Mouse (Mus musculus) MEL (cell line): Measurements from ENCODE around the gene Edf1. TPM values are rescaled to one million over a fixed set of nuclear protein-coding genes. Genes with fewer than 3 reads are reported as not detected.

ENCODE experiments used
- DNase-seq: peaks from one replicate; pipeline ENCODE4 v3.0.0; 2011; ENCODE audit warnings: low read depth, low spot score
- H3K27ac ChIP-seq: 2 replicates; pipeline ENCODE4 v1.5.1; 2012; ENCODE audit warnings: low read depth, mild to moderate bottlenecking, control low read depth, low read length, moderate library complexity; ENCODE audit not compliant: control insufficient read depth
- H3K27me3 ChIP-seq, 2 experiments: fragments of 150-350 bp in 1 of 2; sonication (generic) in 1 of 2; 2 replicates each; pipeline ENCODE4 v1.6.1; 2012; ENCODE audit warnings: low read length in 2 of 2, mild to moderate bottlenecking in 2 of 2, improper control_type of control experiment in 1 of 2, moderate library complexity in 1 of 2; ENCODE audit not compliant: insufficient read depth in 2 of 2, control insufficient read depth in 1 of 2
- H3K36me3 ChIP-seq, 2 experiments: 2 replicates each; pipeline ENCODE4 v1.6.1; 2012 to 2014; ENCODE audit warnings: low read length in 2 of 2, improper control_type of control experiment in 1 of 2, inconsistent platforms in 1 of 2, mild to moderate bottlenecking in 1 of 2; ENCODE audit not compliant: insufficient read depth in 2 of 2, control insufficient read depth in 1 of 2
- H3K4me1 ChIP-seq, 2 experiments: fragments of 150-350 bp in 1 of 2; sonication (generic) in 1 of 2; 2 replicates each; pipeline ENCODE4 v1.6.1; 2012; ENCODE audit warnings: low read length in 2 of 2, improper control_type of control experiment in 1 of 2, mild to moderate bottlenecking in 1 of 2; ENCODE audit not compliant: insufficient read depth in 2 of 2, control insufficient read depth in 1 of 2
- H3K4me3 ChIP-seq, 2 experiments: fragments of 150-350 bp in 1 of 2; sonication (generic) in 1 of 2; 2 replicates each; pipeline ENCODE4 v1.5.1; 2012; ENCODE audit warnings: low read depth in 2 of 2, low read length in 2 of 2, mild to moderate bottlenecking in 2 of 2, moderate library complexity in 2 of 2, control low read depth in 1 of 2, improper control_type of control experiment in 1 of 2; ENCODE audit not compliant: control insufficient read depth in 1 of 2, insufficient read depth in 1 of 2
- H3K79me2 ChIP-seq: 2 replicates; pipeline ENCODE4 v1.6.1; 2012; ENCODE audit warnings: mild to moderate bottlenecking, low read length, moderate library complexity; ENCODE audit not compliant: control insufficient read depth, poor library complexity, insufficient read depth
- H3K9ac ChIP-seq: 2 replicates; pipeline ENCODE4 v1.6.1; 2012; ENCODE audit warnings: low read depth, mild to moderate bottlenecking, control low read depth, low read length, moderate library complexity; ENCODE audit not compliant: control insufficient read depth, poor library complexity, severe bottlenecking
- H3K9me3 ChIP-seq: fragments of 150-350 bp; sonication (generic); replicated peaks from 2 replicates; pipeline ENCODE4 v1.6.1; 2012; ENCODE audit warnings: mild to moderate bottlenecking, low read length, improper control_type of control experiment, moderate library complexity; ENCODE audit not compliant: insufficient read depth
- BHLHE40 ChIP-seq: IDR thresholded peaks from 2 replicates; pipeline ENCODE4 v1.6.1; 2012; ENCODE audit warnings: low read depth, mild to moderate bottlenecking, inconsistent platforms, low read length, improper control_type of control experiment, borderline replicate concordance
- CHD1 ChIP-seq: IDR thresholded peaks from 2 replicates; pipeline ENCODE4 v1.6.1; 2012; ENCODE audit warnings: low read depth, mild to moderate bottlenecking, inconsistent platforms, low read length, improper control_type of control experiment
- CHD2 ChIP-seq: IDR thresholded peaks from 2 replicates; pipeline ENCODE4 v1.6.1; 2011; ENCODE audit warnings: low read length, improper control_type of control experiment
- CTCF ChIP-seq, 3 experiments: IDR thresholded peaks in 2 of 3; conservative IDR thresholded peaks in 1 of 3; 2 replicates each; pipeline ENCODE4 v1.5.1; 2011 to 2012; ENCODE audit warnings: low read length in 3 of 3, low read depth in 2 of 3, mild to moderate bottlenecking in 2 of 3, improper control_type of control experiment in 1 of 3, inconsistent platforms in 1 of 3, mixed read lengths in 1 of 3, moderate library complexity in 1 of 3; ENCODE audit not compliant: control insufficient read depth in 1 of 3, insufficient read depth in 1 of 3, poor library complexity in 1 of 3, severe bottlenecking in 1 of 3
- E2F4 ChIP-seq: IDR thresholded peaks from 2 replicates; pipeline ENCODE4 v1.6.1; 2011; ENCODE audit warnings: low read depth, low read length, improper control_type of control experiment, borderline replicate concordance
- ELF1 ChIP-seq: IDR thresholded peaks from 2 replicates; pipeline ENCODE4 v1.6.1; 2014; ENCODE audit warnings: low read depth, mild to moderate bottlenecking, inconsistent platforms, low read length, improper control_type of control experiment, moderate library complexity
- ETS1 ChIP-seq: IDR thresholded peaks from 2 replicates; pipeline ENCODE4 v1.6.1; 2012; ENCODE audit warnings: low read depth, mild to moderate bottlenecking, inconsistent platforms, low read length, improper control_type of control experiment, moderate library complexity
- GABPA ChIP-seq: IDR thresholded peaks from 2 replicates; pipeline ENCODE4 v1.6.1; 2012; ENCODE audit warnings: low read depth, mild to moderate bottlenecking, inconsistent platforms, low read length, improper control_type of control experiment, moderate library complexity
- GATA1 ChIP-seq: IDR thresholded peaks from 2 replicates; pipeline ENCODE4 v1.6.1; 2011; ENCODE audit warnings: low read depth, low read length, improper control_type of control experiment
- HCFC1 ChIP-seq: IDR thresholded peaks from 2 replicates; pipeline ENCODE4 v1.6.1; 2012; ENCODE audit warnings: low read depth, mild to moderate bottlenecking, inconsistent platforms, low read length, improper control_type of control experiment, moderate library complexity
- JUND ChIP-seq: IDR thresholded peaks from 2 replicates; pipeline ENCODE4 v1.6.1; 2011; ENCODE audit warnings: low read depth, mild to moderate bottlenecking, improper control_type of control experiment, low read length
- KAT2A ChIP-seq: conservative IDR thresholded peaks from 2 replicates; pipeline ENCODE4 v1.6.1; 2012; ENCODE audit warnings: low read depth, low read length, improper control_type of control experiment, inconsistent platforms
- MAFK ChIP-seq: IDR thresholded peaks from 2 replicates; pipeline ENCODE4 v1.6.1; 2011; ENCODE audit warnings: low read depth, mild to moderate bottlenecking, low read length, improper control_type of control experiment, borderline replicate concordance
- MAX ChIP-seq: IDR thresholded peaks from 2 replicates; pipeline ENCODE4 v1.6.1; 2011; ENCODE audit warnings: low read length, improper control_type of control experiment
- MAZ ChIP-seq: IDR thresholded peaks from 2 replicates; pipeline ENCODE4 v1.6.1; 2012; ENCODE audit warnings: low read depth, mild to moderate bottlenecking, inconsistent platforms, low read length, improper control_type of control experiment
- MEF2A ChIP-seq: IDR thresholded peaks from 2 replicates; pipeline ENCODE4 v1.6.1; 2014; ENCODE audit warnings: low read depth, mild to moderate bottlenecking, inconsistent platforms, low read length, improper control_type of control experiment; ENCODE audit not compliant: poor library complexity, insufficient replicate concordance, severe bottlenecking; ENCODE audit errors: extremely low read depth
- MXI1 ChIP-seq: IDR thresholded peaks from 2 replicates; pipeline ENCODE4 v1.6.1; 2011; ENCODE audit warnings: mild to moderate bottlenecking, low read depth, low read length, improper control_type of control experiment
- MYB ChIP-seq: IDR thresholded peaks from 2 replicates; pipeline ENCODE4 v1.6.1; 2011; ENCODE audit warnings: mild to moderate bottlenecking, low read depth, low read length, improper control_type of control experiment
- MYC ChIP-seq: IDR thresholded peaks from 2 replicates; pipeline ENCODE4 v1.6.1; 2011; ENCODE audit warnings: low read depth, mild to moderate bottlenecking, low read length, improper control_type of control experiment, moderate library complexity
- NELFE ChIP-seq: IDR thresholded peaks from 2 replicates; pipeline ENCODE4 v1.6.1; 2011; ENCODE audit warnings: low read depth, low read length, improper control_type of control experiment
- NRF1 ChIP-seq: IDR thresholded peaks from 2 replicates; pipeline ENCODE4 v1.6.1; 2014; ENCODE audit warnings: low read depth, mild to moderate bottlenecking, inconsistent platforms, low read length, improper control_type of control experiment, moderate library complexity; ENCODE audit not compliant: poor library complexity, insufficient read depth, severe bottlenecking
- POLR2A ChIP-seq, 2 experiments: IDR thresholded peaks; 2 replicates each; pipeline ENCODE4 v1.6.1; 2011 to 2012; ENCODE audit warnings: low read length in 2 of 2, mild to moderate bottlenecking in 2 of 2, control low read depth in 1 of 2, improper control_type of control experiment in 1 of 2, low read depth in 1 of 2, moderate library complexity in 1 of 2; ENCODE audit not compliant: control insufficient read depth in 1 of 2, insufficient read depth in 1 of 2, poor library complexity in 1 of 2
- POLR2AphosphoS2 ChIP-seq: IDR thresholded peaks from 2 replicates; pipeline ENCODE4 v1.6.1; 2011; ENCODE audit warnings: low read length, improper control_type of control experiment
- POLR2AphosphoS5 ChIP-seq: IDR thresholded peaks from 2 replicates; pipeline ENCODE4 v1.6.1; 2012; ENCODE audit warnings: low read depth, borderline replicate concordance, mild to moderate bottlenecking, inconsistent platforms, low read length, moderate library complexity, mixed read lengths
- RCOR1 ChIP-seq: IDR thresholded peaks from 2 replicates; pipeline ENCODE4 v1.6.1; 2012; ENCODE audit warnings: low read depth, mild to moderate bottlenecking, inconsistent platforms, low read length, improper control_type of control experiment
- SIN3A ChIP-seq: IDR thresholded peaks from 2 replicates; pipeline ENCODE4 v1.6.1; 2012; ENCODE audit warnings: low read length, improper control_type of control experiment, inconsistent platforms
- SMC3 ChIP-seq: IDR thresholded peaks from 2 replicates; pipeline ENCODE4 v1.6.1; 2011; ENCODE audit warnings: low read depth, low read length, improper control_type of control experiment
- TBP ChIP-seq: IDR thresholded peaks from 2 replicates; pipeline ENCODE4 v1.8.0; 2011; ENCODE audit warnings: low read depth, low read length, improper control_type of control experiment
- TCF12 ChIP-seq: IDR thresholded peaks from 2 replicates; pipeline ENCODE4 v1.6.1; 2014; ENCODE audit warnings: low read depth, mild to moderate bottlenecking, inconsistent platforms, low read length, improper control_type of control experiment, moderate library complexity
- UBTF ChIP-seq: IDR thresholded peaks from 2 replicates; pipeline ENCODE4 v1.6.1; 2012; ENCODE audit warnings: low read depth, mild to moderate bottlenecking, inconsistent platforms, low read length, improper control_type of control experiment, moderate library complexity, borderline replicate concordance; ENCODE audit not compliant: insufficient read depth
- USF1 ChIP-seq: IDR thresholded peaks from 2 replicates; pipeline ENCODE4 v1.6.1; 2014; ENCODE audit warnings: low read depth, mild to moderate bottlenecking, inconsistent platforms, low read length, improper control_type of control experiment, moderate library complexity
- USF2 ChIP-seq, 2 experiments: IDR thresholded peaks; 2 replicates each; pipeline ENCODE4 v1.6.1; 2011 to 2012; ENCODE audit warnings: improper control_type of control experiment in 2 of 2, low read length in 2 of 2, borderline replicate concordance in 1 of 2, inconsistent platforms in 1 of 2, low read depth in 1 of 2, mild to moderate bottlenecking in 1 of 2; ENCODE audit not compliant: insufficient read depth in 1 of 2
- ZC3H11A ChIP-seq: IDR thresholded peaks from 2 replicates; pipeline ENCODE4 v1.6.1; 2012; ENCODE audit warnings: low read depth, mild to moderate bottlenecking, inconsistent platforms, low read length, improper control_type of control experiment
- ZMIZ1 ChIP-seq: IDR thresholded peaks from 2 replicates; pipeline ENCODE4 v1.6.1; 2012; ENCODE audit warnings: low read depth, mild to moderate bottlenecking, inconsistent platforms, low read length, improper control_type of control experiment, moderate library complexity
- ZNF384 ChIP-seq: IDR thresholded peaks from 2 replicates; pipeline ENCODE4 v1.6.1; 2012; ENCODE audit warnings: low read depth, mild to moderate bottlenecking, inconsistent platforms, low read length, improper control_type of control experiment
- polyA plus RNA-seq, 2 experiments: library from polyadenylated mRNA; stranded (reverse) in 1 of 2; unstranded in 1 of 2; fragments of >175 nt in 1 of 2; fragments of >200 nt in 1 of 2; gene quantifications; 2 replicates each; pipeline versions ENCODE4 v1.2.1 to v1.2.4; 2012; ENCODE audit warnings: low replicate concordance in 2 of 2, low read depth in 1 of 2; ENCODE audit not compliant: insufficient read length in 2 of 2, insufficient read depth in 1 of 2, missing spikeins in 1 of 2
- total RNA-seq: library from RNA; depleted of rRNA; stranded (reverse); fragments of 300-350 nt; gene quantifications from 2 replicates; pipeline ENCODE4 v1.2.3, GENCODE M21; 2012; rRNA removed

Gene Edf1
- total RNA-seq (135 and 142 TPM in 2 replicates), polyA plus RNA-seq (100 to 1,000 TPM in 1 of 2 experiments, not detected in 1; 318 TPM)

- no peaks in the 10 kb centered on the region for H3K9me3 ChIP-seq
- peak within 1 kb of the TSS; percentile 86 to 88 for H3K4me3 ChIP-seq
- peak; percentile 67 for TF ChIP-seq MAZ
- TF ChIP-seq MEF2A, result no peak
- no peak for TF ChIP-seq CHD2
- TF ChIP-seq MYC, result peak; percentile 59; the same call in 1 of the 2 replicates
- no peak for TF ChIP-seq MYB
- TF ChIP-seq JUND, result no peak
- TF ChIP-seq KAT2A, result no peak; the same call in 1 of the 2 replicates
- TF ChIP-seq UBTF, result 0 out of 2 replicates have a peak, but pooled peaks have one; percentile 35
- TF ChIP-seq CTCF (IDR thresholded peaks at IDR 0.05 in 2 of 3, conservative IDR thresholded peaks at IDR 0.05 in 1 of 3; ENCODE audit: control insufficient read depth in 1 of 3, insufficient read depth in 1 of 3, low read depth in 2 of 3, low read length in 3 of 3, poor library complexity in 1 of 3, severe bottlenecking in 1 of 3), result 0 out of 6 replicates have a peak, but pooled peaks of 1 of the 3 experiments have one; percentile 0
- TF ChIP-seq TCF12, result no peak
- peak; percentile 51; the same call in 1 of the 2 replicates for TF ChIP-seq ELF1
- TF ChIP-seq E2F4, result no peak
- TF ChIP-seq ZC3H11A, result no peak
- TF ChIP-seq SMC3, result no peak
- peak; percentile 94 for TF ChIP-seq NELFE
- no peak for TF ChIP-seq USF2 (IDR thresholded peaks at IDR 0.05; ENCODE audit: borderline replicate concordance in 1 of 2, insufficient read depth in 1 of 2, low read depth in 1 of 2, low read length in 2 of 2)
- TF ChIP-seq POLR2A (IDR thresholded peaks at IDR 0.05; ENCODE audit: control insufficient read depth in 1 of 2, insufficient read depth in 1 of 2, low read depth in 1 of 2, low read length in 2 of 2, poor library complexity in 1 of 2), result peak; percentile 97
- peak; percentile 92 for TF ChIP-seq MXI1
- peak; percentile 53; the same call in 1 of the 2 replicates for TF ChIP-seq TBP
- TF ChIP-seq HCFC1, result peak; percentile 79
- peak; percentile 89 for TF ChIP-seq POLR2AphosphoS2
- no peak for TF ChIP-seq GABPA
- no peak for TF ChIP-seq RCOR1
- TF ChIP-seq ZMIZ1, result peak; percentile 74
- 0 out of 2 replicates have a peak, but pooled peaks have one; percentile 55 for TF ChIP-seq CHD1
- peak; percentile 90 for TF ChIP-seq SIN3A
- no peak for TF ChIP-seq MAFK
- TF ChIP-seq ETS1, result no peak
- 0 out of 2 replicates have a peak, but pooled peaks have one; percentile 28 for TF ChIP-seq USF1
- peak; percentile 77 for TF ChIP-seq MAX
- peak; percentile 50; the same call in 1 of the 2 replicates for TF ChIP-seq ZNF384
- TF ChIP-seq BHLHE40, result no peak
- TF ChIP-seq NRF1, result 0 out of 2 replicates have a peak, but pooled peaks have one; percentile 49
- TF ChIP-seq GATA1, result no peak
- TF ChIP-seq POLR2AphosphoS5, result no peak
Observed at GRCm38 (mm10) chr2:25557221-25557963, at the start of gene Edf1. TSS of gene Edf1 (plus strand) at chr2:25557847.

More at GRCm38 (mm10) chr2:25557221-25557963, at the start of gene Edf1:
- no peaks in the 10 kb centered on the region for H3K27me3 ChIP-seq
- peaks cover 20% of the 10 kb centered on the region for H3K79me2 ChIP-seq
- peak; percentile 92 for DNase-seq
- H3K36me3 ChIP-seq, result peaks cover 6 to 12% of the 10 kb centered on the region in 2 experiments
- peaks cover 8 to 10% of the 10 kb centered on the region in 2 experiments for H3K4me1 ChIP-seq
- H3K9ac ChIP-seq, result peak within 1 kb of the TSS; percentile 89
- H3K27ac ChIP-seq, result peak within 1 kb of the TSS; percentile 52
